Mouse (Mus musculus) c-Kit-negative CD71-positive TER-119-positive erythroid progenitor cells, embryonic 14.5 days (primary cell): ENCODE measurements around the gene Flt3l.
A peak's percentile ranks its signal among the peaks of the same experiment; 100 is the strongest.
"Not testable (repeated sequence)": the region's sequence is repeated elsewhere in the genome, so short reads cannot be mapped to it uniquely, and the experiment has no call there.

ENCODE experiments used
- DNase-seq: peaks from one replicate; pipeline ENCODE4 v3.0.0-alpha.2; 2013; ENCODE audit warnings: low read depth, low spot score

The Flt3l gene

GRCm38 (mm10) chr7:45100046-45100445 lies 36.2 kb downstream of the Flt3l start:
- no peak for DNase-seq

- DNase-seq, result no peak
These were observed 37.5 kb downstream of the Flt3l start for GRCm38 (mm10) chr7:45098541-45099240.

- DNase-seq, result no peak
These were observed 38.8 kb downstream of the Flt3l start for GRCm38 (mm10) chr7:45097479-45097878.

- not testable (repeated sequence) for DNase-seq
These were observed 40.3 kb downstream of the Flt3l start for GRCm38 (mm10) chr7:45095965-45096364.

GRCm38 (mm10) chr7:45095367-45095766 lies 40.9 kb downstream of the Flt3l start:
- DNase-seq, result no peak

- no peak for DNase-seq
These were observed 42.1 kb downstream of the Flt3l start for GRCm38 (mm10) chr7:45094121-45094520.

- DNase-seq, result no peak
These were observed 42.7 kb downstream of the Flt3l start for GRCm38 (mm10) chr7:45093516-45093905.

GRCm38 (mm10) chr7:45092828-45093515 lies 43.3 kb downstream of the Flt3l start:
- DNase-seq, result no peak

- DNase-seq, result no peak
These were observed 44.2 kb downstream of the Flt3l start, which contains the start of gene Rcn3 for GRCm38 (mm10) chr7:45092048-45092447. TSS of gene Rcn3 (minus strand) at chr7:45092221.

GRCm38 (mm10) chr7:45091001-45091990 lies 44.9 kb downstream of the Flt3l start:
- no peak for DNase-seq

GRCm38 (mm10) chr7:45090251-45090977 lies 45.8 kb downstream of the Flt3l start:
- DNase-seq, result no peak

GRCm38 (mm10) chr7:45088597-45088996 lies 47.6 kb downstream of the Flt3l start:
- DNase-seq, result no peak

GRCm38 (mm10) chr7:45086084-45086483 lies 50.1 kb downstream of the Flt3l start:
- DNase-seq, result no peak

GRCm38 (mm10) chr7:45083300-45083890 lies 52.8 kb downstream of the Flt3l start:
- DNase-seq, result no peak

GRCm38 (mm10) chr7:45082401-45083299 lies 53.6 kb downstream of the Flt3l start:
- no peak for DNase-seq

GRCm38 (mm10) chr7:45081016-45081415 lies 55.2 kb downstream of the Flt3l start:
- no peak for DNase-seq

- DNase-seq, result peak; percentile 68
These were observed 56.4 kb downstream of the Flt3l start for GRCm38 (mm10) chr7:45079856-45080255.
